Mouse (Mus musculus) inflammation-experienced regulatory T-cells, adult 6 months (primary cell): ENCODE data around the gene Gm45717. TPM values are rescaled to one million over a fixed set of nuclear protein-coding genes. Genes with fewer than 3 reads are reported as not detected.

ENCODE experiments used
- ATAC-seq: one replicate; pipeline ENCODE4 v1.8.0; 2017
- polyA plus RNA-seq, 3 experiments: library from polyadenylated mRNA; unstranded; fragments of 100-300 nt; shearing (Covaris generic); gene quantifications; one replicate each; pipeline ENCODE4 v1.2.1; 2017

Gm45717 gene
- polyA plus RNA-seq, 3 experiments from 2014 or later, result not detected

GRCm38 (mm10) chr7:140902036-140902875 lies 53.5 kb downstream of the Gm45717 start:
- no peak for ATAC-seq

- no peak for ATAC-seq
Observed at GRCm38 (mm10) chr7:140900220-140900619, 55.5 kb downstream of the Gm45717 start, which contains the start of gene Cox8b. TSS of gene Cox8b (minus strand) at chr7:140900446.

Other genes with a start within 250 kb of the Gm45717 start
- gene Cyp2e1, start 192.2 kb downstream of the Gm45717 start, polyA plus RNA-seq, result not detected
- not detected for gene Syce1, start 168.1 kb downstream of the Gm45717 start, polyA plus RNA-seq
- gene Zfp941, start 133.8 kb downstream of the Gm45717 start, polyA plus RNA-seq, result under 1 TPM in 2 of 3 experiments, not detected in 1; 0.40 TPM
- not detected for gene Urah, start 120.9 kb downstream of the Gm45717 start, polyA plus RNA-seq
- gene Scgb1c1, start 110.4 kb downstream of the Gm45717 start, polyA plus RNA-seq, result not detected
- gene Odf3, start 108.1 kb downstream of the Gm45717 start, polyA plus RNA-seq, result not detected
- not detected for gene Gm45785, start 99.6 kb downstream of the Gm45717 start, polyA plus RNA-seq
- 10 to 100 TPM; 57.0 to 69.1 (median 66.3) TPM for gene Ric8a, start 99.0 kb downstream of the Gm45717 start, polyA plus RNA-seq
- gene Bet1l, start 98.4 kb downstream of the Gm45717 start, polyA plus RNA-seq, result 10 to 100 TPM; 43.0 to 59.7 (median 53.0) TPM
- gene Psmd13, start 74.0 kb downstream of the Gm45717 start, polyA plus RNA-seq, result 100 to 1,000 TPM in 2 of 3 experiments, 10 to 100 TPM in 1; 98.5 to 206 (median 105) TPM
- 10 to 100 TPM in 2 of 3 experiments, 1 to 10 TPM in 1; 9.1 to 10.8 (median 10.6) TPM for gene Sirt3, start 73.6 kb downstream of the Gm45717 start, polyA plus RNA-seq
- gene Cox8b, start 55.5 kb downstream of the Gm45717 start, polyA plus RNA-seq, result not detected
- not detected for gene Nlrp6, start 35.0 kb downstream of the Gm45717 start, polyA plus RNA-seq
- 10 to 100 TPM; 16.6 to 22.5 (median 18.2) TPM for gene Pgghg, start 14.5 kb downstream of the Gm45717 start, polyA plus RNA-seq
- under 1 TPM in 1 of 3 experiments, not detected in 2; 0.46 TPM for gene Ifitm5, start 5.6 kb downstream of the Gm45717 start, polyA plus RNA-seq
- gene Ifitm2, start 50 bp upstream of the Gm45717 start, polyA plus RNA-seq, result 10 to 100 TPM; 60.0 to 93.0 (median 74.2) TPM
- gene Ifitm1, start 11.3 kb upstream of the Gm45717 start, polyA plus RNA-seq, result 1 to 10 TPM in 1 of 3 experiments, under 1 TPM in 1, not detected in 1; 0.54 to 6.6 TPM
- 10 to 100 TPM in 1 of 3 experiments, 1 to 10 TPM in 2; 2.7 to 11.2 (median 3.0) TPM for gene Ifitm3, start 54.8 kb upstream of the Gm45717 start, polyA plus RNA-seq
- under 1 TPM in 1 of 3 experiments, not detected in 2; 0.94 TPM for gene Ifitm6, start 62.0 kb upstream of the Gm45717 start, polyA plus RNA-seq
- not detected for gene Gm17387, start 73.2 kb upstream of the Gm45717 start, polyA plus RNA-seq
- gene B4galnt4, start 105.2 kb upstream of the Gm45717 start, polyA plus RNA-seq, result 10 to 100 TPM; 11.1 to 13.1 (median 12.5) TPM
- 100 to 1,000 TPM; 413 to 487 (median 426) TPM for gene Pkp3, start 122.3 kb upstream of the Gm45717 start, polyA plus RNA-seq
- gene Sigirr, start 144.6 kb upstream of the Gm45717 start, polyA plus RNA-seq, result 100 to 1,000 TPM; 149 to 208 (median 206) TPM
- not detected for gene Ano9, start 161.9 kb upstream of the Gm45717 start, polyA plus RNA-seq
- gene Ptdss2, start 166.4 kb upstream of the Gm45717 start, polyA plus RNA-seq, result 1 to 10 TPM; 6.2 to 9.3 (median 7.0) TPM
- 100 to 1,000 TPM; 135 to 147 (median 143) TPM for gene Rnh1, start 216.9 kb upstream of the Gm45717 start, polyA plus RNA-seq
- gene Hras, start 238.1 kb upstream of the Gm45717 start, polyA plus RNA-seq, result 1 to 10 TPM; 1.5 to 6.2 (median 4.6) TPM
- 1 to 10 TPM; 1.3 to 2.2 (median 1.7) TPM for gene Lrrc56, start 238.2 kb upstream of the Gm45717 start, polyA plus RNA-seq